Mouse (Mus musculus) heart, postnatal 0 days (tissue): Measurements from ENCODE around the gene P2rx7.

ENCODE experiments used
- CTCF ChIP-seq: IDR thresholded peaks from 2 replicates; pipeline ENCODE4 v1.5.1; 2016; ENCODE audit warnings: antibody characterized with exemption, control low read depth, low read depth
- EP300 ChIP-seq: IDR thresholded peaks from 2 replicates; pipeline ENCODE4 v1.6.1; 2016; ENCODE audit warnings: antibody characterized with exemption, low read depth

GRCm38 (mm10) chr5:122725453-122725852 is 81.7 kb downstream of the P2rx7 start:
- TF ChIP-seq CTCF (no peak), EP300 (no peak)
